Mouse (Mus musculus) erythroblast, embryonic 14.5 days (primary cell): Measurements from ENCODE around the gene Pdcd1lg2. TPM values are rescaled to one million over a fixed set of nuclear protein-coding genes. Genes with fewer than 3 reads are reported as not detected.

Source experiments
- H3K27me3 ChIP-seq: 2 replicates; pipeline ENCODE4 v1.6.1; 2012; ENCODE audit warnings: inconsistent platforms; ENCODE audit not compliant: control insufficient read depth
- H3K36me3 ChIP-seq: 2 replicates; pipeline ENCODE4 v1.6.1; 2012; ENCODE audit warnings: mild to moderate bottlenecking, inconsistent platforms; ENCODE audit not compliant: control insufficient read depth
- H3K4me1 ChIP-seq: 2 replicates; pipeline ENCODE4 v1.6.1; 2012; ENCODE audit warnings: inconsistent platforms; ENCODE audit not compliant: control insufficient read depth
- H3K4me3 ChIP-seq: replicated peaks from 2 replicates; pipeline ENCODE3; 2012; ENCODE audit warnings: moderate library complexity, mild to moderate bottlenecking, inconsistent platforms
- H3K9me3 ChIP-seq: 2 replicates; pipeline ENCODE4 v1.6.1; 2012; ENCODE audit warnings: low read length, inconsistent platforms, mixed read lengths; ENCODE audit not compliant: control insufficient read depth
- GATA1 ChIP-seq: IDR thresholded peaks from 2 replicates; pipeline ENCODE4 v1.6.1; 2012; ENCODE audit warnings: low read length, inconsistent platforms, mixed read lengths
- TAL1 ChIP-seq: IDR thresholded peaks from 3 replicates; pipeline ENCODE4 v1.6.1; 2012; ENCODE audit warnings: low read length, inconsistent platforms, mixed read lengths
- polyA plus RNA-seq: library from polyadenylated mRNA; stranded (reverse); fragments of >175 nt; gene quantifications from 2 replicates; pipeline ENCODE4 v1.2.3, GENCODE M21; 2012

The Pdcd1lg2 gene
- polyA plus RNA-seq, 1 experiment = not detected

DNA sequence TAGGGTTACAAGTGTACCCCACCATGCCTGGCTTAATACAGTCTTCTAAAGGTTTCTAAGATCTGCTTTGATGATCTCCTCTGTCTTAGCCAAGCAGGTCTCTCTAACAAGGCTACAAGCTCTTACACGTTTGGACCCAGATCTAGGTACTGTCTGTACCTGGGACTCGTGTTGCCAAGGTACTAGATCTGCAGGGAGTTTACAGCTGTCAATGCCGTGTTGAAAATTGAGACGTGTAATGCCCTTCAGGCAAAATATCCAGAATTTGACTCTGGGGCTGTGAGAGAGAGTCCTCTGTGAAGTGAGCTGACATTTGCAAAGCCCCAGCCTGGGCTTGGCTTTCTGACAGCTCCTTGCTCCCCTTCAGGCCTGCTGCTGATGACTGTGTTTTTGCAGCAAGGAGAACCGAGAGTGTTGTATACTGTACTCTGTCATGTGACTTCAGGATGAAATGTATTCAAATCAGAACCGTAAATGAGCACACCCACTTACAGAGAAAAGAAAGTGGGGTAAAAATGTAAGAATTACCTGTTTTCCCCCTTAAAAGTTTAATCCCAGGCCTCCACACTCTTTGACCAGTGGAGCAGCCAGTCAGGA lies 85.4 kb downstream of the Pdcd1lg2 start:
- H3K27me3 ChIP-seq = no peaks in the 10 kb centered on the region
- TF ChIP-seq GATA1 (no peak), TAL1 (no peak)
- no peaks in the 10 kb centered on the region for H3K36me3 ChIP-seq
- H3K9me3 ChIP-seq = no peaks in the 10 kb centered on the region
- H3K4me3 ChIP-seq = no peak overlapping the region
- peaks cover 35% of the 10 kb centered on the region for H3K4me1 ChIP-seq

DNA sequence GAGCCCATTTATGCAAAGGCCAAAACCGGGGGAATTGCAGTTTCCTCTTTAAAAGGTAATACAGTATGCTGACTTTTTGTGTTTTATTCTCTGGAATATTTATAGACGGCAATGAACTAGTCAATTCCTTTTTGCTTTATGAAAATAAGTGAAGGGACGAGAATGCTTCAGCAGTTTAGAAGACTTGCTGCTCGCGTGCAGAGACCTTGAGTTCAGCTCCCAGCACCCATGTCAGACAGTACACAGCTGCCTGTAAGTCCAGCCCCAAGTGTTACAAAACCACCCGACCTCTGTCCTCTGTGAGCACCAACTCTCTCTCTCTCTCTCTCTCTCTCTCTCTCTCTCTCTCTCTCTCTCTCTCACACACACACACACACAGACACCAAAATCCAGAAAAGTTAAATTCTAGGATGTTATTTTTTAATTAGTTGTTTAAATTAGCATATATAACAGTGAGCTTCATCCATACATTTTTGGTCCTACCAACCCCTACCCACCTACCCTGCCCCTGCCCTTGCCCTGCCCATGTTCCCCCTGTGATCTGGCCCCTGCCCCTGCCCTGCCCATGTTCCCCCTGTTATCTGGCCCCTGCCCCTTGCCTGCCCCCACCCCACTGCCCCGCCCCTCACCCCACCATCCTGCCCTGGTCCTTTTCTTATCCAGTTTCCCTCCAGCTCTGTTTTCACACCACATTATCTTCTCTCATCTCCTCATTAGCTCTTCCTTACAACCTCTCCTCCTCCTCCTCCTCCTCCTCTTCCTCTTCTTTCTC lies 86.3 kb downstream of the Pdcd1lg2 start:
- Histone ChIP-seq H3K4me1 (peaks cover 37% of the 10 kb centered on the region), H3K9me3 (no peaks in the 10 kb centered on the region), H3K27me3 (no peaks in the 10 kb centered on the region), H3K36me3 (no peaks in the 10 kb centered on the region), H3K4me3 (no peak overlapping the region)
- TF ChIP-seq GATA1 = no peak
- TF ChIP-seq TAL1 = no peak

DNA sequence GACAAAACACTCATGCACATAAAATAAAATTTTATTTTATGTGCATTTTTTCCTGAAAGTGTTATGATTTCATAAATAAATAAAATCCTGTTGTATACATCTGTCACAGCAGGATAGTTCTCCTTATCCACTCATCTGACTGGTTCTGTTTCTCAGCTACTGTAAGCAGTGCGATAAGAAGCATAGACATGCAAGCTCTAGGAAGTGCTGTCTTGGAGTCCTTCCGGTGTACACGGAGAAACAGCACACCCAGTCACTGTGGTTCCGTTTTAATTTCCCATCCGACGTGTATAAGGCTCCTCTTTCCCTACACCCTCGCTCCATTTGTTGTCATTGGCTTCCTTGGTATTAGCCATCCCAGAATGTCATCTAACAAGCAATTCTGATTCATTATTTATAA lies 87.2 kb downstream of the Pdcd1lg2 start:
- no peaks in the 10 kb centered on the region for H3K27me3 ChIP-seq
- no peaks in the 10 kb centered on the region for H3K36me3 ChIP-seq
- H3K9me3 ChIP-seq = no peaks in the 10 kb centered on the region
- H3K4me1 ChIP-seq = peaks cover 37% of the 10 kb centered on the region
- H3K4me3 ChIP-seq = no peak overlapping the region
- TF ChIP-seq GATA1 (no peak; the same call in 1 of the 2 replicates), TAL1 (no peak)

DNA sequence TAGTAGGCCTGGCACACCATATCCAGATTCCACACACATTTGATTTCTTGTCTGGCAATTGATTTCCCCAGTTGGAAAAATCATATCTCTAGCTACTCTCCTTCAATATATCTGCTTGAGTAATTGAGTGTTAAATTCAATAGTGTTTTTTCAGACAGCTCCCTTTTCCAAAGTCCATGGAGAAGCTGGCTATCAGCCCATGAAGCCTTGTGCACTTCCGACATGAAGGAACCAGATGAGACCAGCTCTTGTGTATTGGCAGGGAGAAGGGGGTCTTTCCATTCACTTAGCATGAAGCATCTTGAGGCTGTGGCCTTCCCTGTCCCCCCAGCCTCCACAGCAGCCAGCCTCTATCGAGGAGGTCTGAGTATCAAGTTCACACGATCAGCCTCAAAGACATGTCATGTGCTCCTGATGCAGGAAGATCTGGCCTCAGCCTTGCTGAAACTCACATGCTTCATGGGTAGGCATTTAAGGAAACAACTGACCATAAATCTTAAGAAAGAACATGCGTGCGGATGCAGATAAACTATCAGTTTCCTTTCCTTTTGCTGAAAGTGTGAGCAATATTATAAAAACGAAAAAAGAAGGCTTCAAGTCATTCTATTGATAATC lies 88.2 kb downstream of the Pdcd1lg2 start:
- TF ChIP-seq GATA1 (no peak), TAL1 (no peak)
- H3K4me3 ChIP-seq = no peak overlapping the region
- no peaks in the 10 kb centered on the region for H3K27me3 ChIP-seq
- H3K4me1 ChIP-seq = peaks cover 37% of the 10 kb centered on the region
- H3K36me3 ChIP-seq = no peaks in the 10 kb centered on the region
- no peaks in the 10 kb centered on the region for H3K9me3 ChIP-seq

DNA sequence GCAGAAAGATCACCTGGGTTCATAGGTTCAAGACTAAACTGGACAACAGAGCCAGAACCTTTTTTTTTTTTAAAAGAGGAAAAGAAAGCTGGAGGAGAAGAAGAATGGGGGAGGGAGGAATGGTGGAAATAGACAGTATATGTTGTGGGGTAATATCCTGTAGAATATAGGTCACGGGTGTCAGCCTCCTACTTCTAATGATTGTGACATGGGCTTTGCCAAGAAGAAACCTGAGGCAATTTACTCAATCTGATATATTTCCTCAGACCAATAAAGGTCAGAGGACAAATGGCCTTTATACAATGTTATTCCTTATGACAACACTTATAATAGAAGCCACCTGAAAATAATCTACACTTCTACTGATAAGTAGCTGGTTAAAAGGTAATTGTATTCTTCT lies 89.6 kb downstream of the Pdcd1lg2 start:
- TF ChIP-seq GATA1 (no peak), TAL1 (no peak)
- Histone ChIP-seq H3K27me3 (no peaks in the 10 kb centered on the region), H3K4me3 (no peak overlapping the region), H3K36me3 (no peaks in the 10 kb centered on the region), H3K9me3 (no peaks in the 10 kb centered on the region), H3K4me1 (peaks cover 37% of the 10 kb centered on the region)

DNA sequence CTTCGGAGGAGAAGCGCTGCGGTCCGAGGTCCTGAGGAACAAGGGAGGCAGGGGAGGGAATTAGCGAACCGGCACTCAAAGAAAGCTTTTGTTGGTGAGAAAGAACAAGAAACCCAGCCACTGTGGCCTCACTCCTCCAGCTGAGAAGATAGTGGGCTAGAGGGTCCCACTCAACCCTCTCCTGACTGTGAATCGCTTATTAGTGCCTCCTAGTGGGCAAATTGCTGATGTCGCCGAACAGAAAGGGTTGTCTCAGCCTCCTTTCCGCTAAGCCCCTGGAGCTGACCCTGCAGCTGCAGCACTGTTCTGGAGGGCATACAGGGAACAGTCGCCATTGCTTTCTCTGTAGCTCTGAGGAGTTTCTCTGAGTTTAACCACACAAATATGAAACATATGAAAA lies 90.4 kb downstream of the Pdcd1lg2 start:
- H3K4me3 ChIP-seq = peak overlapping the region; percentile 58
- no peaks in the 10 kb centered on the region for H3K9me3 ChIP-seq
- no peaks in the 10 kb centered on the region for H3K36me3 ChIP-seq
- H3K4me1 ChIP-seq = peaks cover 37% of the 10 kb centered on the region
- TF ChIP-seq TAL1 (no peak), GATA1 (no peak)
- H3K27me3 ChIP-seq = no peaks in the 10 kb centered on the region

DNA sequence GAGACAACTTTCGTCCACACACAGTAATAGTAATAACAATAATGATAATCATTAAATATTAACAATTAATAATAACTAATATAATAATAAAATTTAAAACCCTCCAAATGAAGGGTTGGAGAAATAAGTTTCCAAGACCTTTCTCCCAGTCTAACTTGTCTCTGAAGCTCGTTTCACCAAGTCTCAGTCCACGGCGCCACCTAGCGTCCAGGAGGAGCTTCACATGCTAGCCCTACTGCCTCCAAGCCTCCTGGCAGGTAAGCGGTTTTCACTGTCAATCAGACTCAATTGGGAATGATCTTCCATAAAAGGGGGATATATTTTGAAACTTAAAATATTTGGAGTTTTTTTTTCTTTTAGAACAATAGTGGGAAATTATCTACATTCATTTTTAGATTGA lies 90.8 kb downstream of the Pdcd1lg2 start:
- Histone ChIP-seq H3K9me3 (no peaks in the 10 kb centered on the region), H3K4me3 (peak overlapping the region; percentile 58), H3K4me1 (peaks cover 36% of the 10 kb centered on the region), H3K27me3 (no peaks in the 10 kb centered on the region), H3K36me3 (no peaks in the 10 kb centered on the region)
- TF ChIP-seq TAL1 = no peak
- no peak for TF ChIP-seq GATA1

DNA sequence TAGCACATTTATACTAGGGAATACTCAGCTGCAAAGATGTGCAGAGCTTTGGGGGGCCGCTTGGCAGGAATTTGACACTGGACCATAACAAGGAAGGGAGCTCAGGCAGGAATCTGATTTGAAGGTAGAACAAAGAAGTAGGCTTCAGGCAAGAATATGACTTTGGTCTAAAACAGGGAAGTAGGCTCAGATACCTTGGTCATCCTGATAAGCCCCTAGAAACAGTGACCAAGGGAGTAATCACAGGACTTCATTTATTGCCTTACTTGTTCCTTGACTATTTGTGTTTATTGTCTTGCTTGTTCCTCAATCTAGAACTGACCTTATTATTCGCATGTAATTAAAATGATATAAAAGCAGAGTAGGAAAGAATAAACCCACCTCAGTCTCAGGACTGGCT lies 93.4 kb downstream of the Pdcd1lg2 start:
- Histone ChIP-seq H3K36me3 (no peaks in the 10 kb centered on the region), H3K9me3 (no peaks in the 10 kb centered on the region), H3K27me3 (no peaks in the 10 kb centered on the region), H3K4me1 (peaks cover 13% of the 10 kb centered on the region), H3K4me3 (no peak overlapping the region)
- no peak for TF ChIP-seq GATA1

DNA sequence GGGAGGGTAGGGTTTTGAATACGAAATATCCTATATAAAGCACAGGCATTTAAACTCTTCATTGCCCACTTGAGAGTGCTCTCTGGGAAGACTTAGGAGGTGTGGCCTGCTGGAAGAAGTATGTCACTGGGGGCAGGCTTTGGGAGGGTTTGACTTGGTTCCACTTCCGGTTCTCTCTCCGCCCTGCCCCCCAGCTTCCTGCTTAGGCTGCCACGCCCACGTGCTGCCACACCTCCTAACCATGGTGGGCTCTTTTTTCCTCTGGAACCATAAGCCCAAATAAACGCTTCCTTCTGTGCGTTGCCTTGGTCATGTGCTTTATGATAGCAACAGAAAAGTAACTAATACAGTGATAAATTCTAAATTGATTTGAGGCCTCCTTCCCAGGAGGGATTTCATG lies 94.9 kb downstream of the Pdcd1lg2 start:
- Histone ChIP-seq H3K4me1 (peaks cover 10% of the 10 kb centered on the region), H3K27me3 (peaks cover 3% of the 10 kb centered on the region; the same call in 1 of the 2 replicates), H3K4me3 (no peak overlapping the region), H3K36me3 (no peaks in the 10 kb centered on the region), H3K9me3 (no peaks in the 10 kb centered on the region)
- TF ChIP-seq TAL1 (no peak), GATA1 (no peak)
